Mouse (Mus musculus): ENCODE data around the gene Rbpj. TPM values are rescaled to one million over a fixed set of nuclear protein-coding genes. Genes with fewer than 3 reads are reported as not detected.

Rbpj gene
- total and polyA plus RNA-seq, 3 experiments = 40.5 to 62.8 (median 61.3) TPM

GRCm38 (mm10) chr5:53469777-53470131, 3.8 kb downstream of the Rbpj start:
- no peak overlapping the region for H3K9ac ChIP-seq (ENCODE audit: insufficient read depth, low read depth)
- TF ChIP-seq HCFC1 (IDR thresholded peaks at IDR 0.05; ENCODE audit: low read depth, low read length) = no peak
- TF ChIP-seq MYC (IDR thresholded peaks at IDR 0.05; ENCODE audit: low read depth, low read length) = no peak
- no peak overlapping the region for H3K4me3 ChIP-seq (replicated peaks in 1 of 3; ENCODE audit: low read depth in 2 of 3, low read length in 2 of 3, poor library complexity in 1 of 3)
- H3K4me2 ChIP-seq (ENCODE audit: insufficient read depth, low read depth, poor library complexity, severe bottlenecking) = no peak overlapping the region
- no peaks in the 10 kb centered on the region for H3K36me3 ChIP-seq (replicated peaks in 1 of 2; ENCODE audit: control insufficient read depth in 1 of 2, insufficient read depth in 1 of 2, low read length in 1 of 2)
- dilution Hi-C loops (cut with MboI; ENCODE audit: extremely low pct_ligation_motif_present, extremely low pct_unique_long_range_greater_than_20kb, low sequenced_read_pairs) = no loop called here
- H3K27me3 ChIP-seq (replicated peaks) = no peaks in the 10 kb centered on the region
- in situ Hi-C loops (cut with MboI; ENCODE audit: low pct_ligation_motif_present, low pct_unique_long_range_greater_than_20kb, low sequenced_read_pairs) = no loop called here
- H3K79me2 ChIP-seq (replicated peaks; ENCODE audit: control insufficient read depth, extremely low read depth, insufficient read depth, poor library complexity, severe bottlenecking) = no peaks in the 10 kb centered on the region
- peaks cover 8 to 35% of the 10 kb centered on the region in 2 experiments for H3K4me1 ChIP-seq (ENCODE audit: control insufficient read depth in 1 of 2, insufficient read depth in 2 of 2)
- H3K9me3 ChIP-seq (replicated peaks; ENCODE audit: low read length) = no peaks in the 10 kb centered on the region
- no peak for DNase-seq (ENCODE audit: extremely low read depth)
- no peak overlapping the region for H3K27ac ChIP-seq (ENCODE audit: insufficient read depth, low read depth)

- Histone ChIP-seq H3K4me3 (replicated peaks in 1 of 3; ENCODE audit: low read depth in 2 of 3, low read length in 2 of 3, poor library complexity in 1 of 3) (no peak overlapping the region), H3K9ac (ENCODE audit: insufficient read depth, low read depth) (no peak overlapping the region), H3K4me2 (ENCODE audit: insufficient read depth, low read depth, poor library complexity, severe bottlenecking) (no peak overlapping the region), H3K9me3 (replicated peaks; ENCODE audit: low read length) (no peaks in the 10 kb centered on the region), H3K27me3 (replicated peaks) (no peaks in the 10 kb centered on the region), H3K27ac (ENCODE audit: insufficient read depth, low read depth) (no peak overlapping the region), H3K79me2 (replicated peaks; ENCODE audit: control insufficient read depth, extremely low read depth, insufficient read depth, poor library complexity, severe bottlenecking) (no peaks in the 10 kb centered on the region), H3K4me1 (ENCODE audit: control insufficient read depth in 1 of 2, insufficient read depth in 2 of 2) (peaks cover 8 to 35% of the 10 kb centered on the region in 2 experiments), H3K36me3 (replicated peaks in 1 of 2; ENCODE audit: control insufficient read depth in 1 of 2, insufficient read depth in 1 of 2, low read length in 1 of 2) (no peaks in the 10 kb centered on the region)
- DNase-seq (ENCODE audit: extremely low read depth) = no peak
- in situ Hi-C loops (cut with MboI; ENCODE audit: low pct_ligation_motif_present, low pct_unique_long_range_greater_than_20kb, low sequenced_read_pairs) (no loop called here), dilution Hi-C loops (cut with MboI; ENCODE audit: extremely low pct_ligation_motif_present, extremely low pct_unique_long_range_greater_than_20kb, low sequenced_read_pairs) (no loop called here)
- TF ChIP-seq ZNF384 (IDR thresholded peaks at IDR 0.05; ENCODE audit: low read depth, low read length) (0 out of 2 replicates have a peak, but pooled peaks have one; percentile 9), KAT2A (IDR thresholded peaks at IDR 0.05; ENCODE audit: insufficient replicate concordance, low read length) (no peak)
These were observed 4.5 kb downstream of the Rbpj start for GRCm38 (mm10) chr5:53470141-53471079.

GRCm38 (mm10) chr5:53472485-53472884, 6.5 kb downstream of the Rbpj start:
- TF ChIP-seq ZNF384 (IDR thresholded peaks at IDR 0.05; ENCODE audit: low read depth, low read length) (no peak), MAFK (IDR thresholded peaks at IDR 0.05; ENCODE audit: insufficient replicate concordance, low read length) (no peak), BHLHE40 (IDR thresholded peaks at IDR 0.05; ENCODE audit: low read depth, low read length) (no peak), IRF4 (IDR thresholded peaks at IDR 0.05; ENCODE audit: low read depth, low read length) (no peak), EP300 (IDR thresholded peaks at IDR 0.05; ENCODE audit: low read length) (no peak)
- H3K4me3 ChIP-seq (replicated peaks in 1 of 3; ENCODE audit: low read depth in 2 of 3, low read length in 2 of 3, poor library complexity in 1 of 3) = no peak overlapping the region
- no peaks in the 10 kb centered on the region for H3K9me3 ChIP-seq (replicated peaks; ENCODE audit: low read length)
- dilution Hi-C loops (cut with MboI; ENCODE audit: extremely low pct_ligation_motif_present, extremely low pct_unique_long_range_greater_than_20kb, low sequenced_read_pairs) (no loop called here), in situ Hi-C loops (cut with MboI; ENCODE audit: low pct_ligation_motif_present, low pct_unique_long_range_greater_than_20kb, low sequenced_read_pairs) (no loop called here)
- H3K9ac ChIP-seq (ENCODE audit: insufficient read depth, low read depth) = no peak overlapping the region
- no peaks in the 10 kb centered on the region for H3K27me3 ChIP-seq (replicated peaks)
- peaks cover 6 to 24% of the 10 kb centered on the region in 2 experiments for H3K4me1 ChIP-seq (ENCODE audit: control insufficient read depth in 1 of 2, insufficient read depth in 2 of 2)
- H3K36me3 ChIP-seq (replicated peaks in 1 of 2; ENCODE audit: control insufficient read depth in 1 of 2, insufficient read depth in 1 of 2, low read length in 1 of 2) = no peaks in the 10 kb centered on the region
- H3K79me2 ChIP-seq (replicated peaks; ENCODE audit: control insufficient read depth, extremely low read depth, insufficient read depth, poor library complexity, severe bottlenecking) = no peaks in the 10 kb centered on the region
- H3K27ac ChIP-seq (ENCODE audit: insufficient read depth, low read depth) = no peak overlapping the region
- no peak for DNase-seq (ENCODE audit: extremely low read depth)
- H3K4me2 ChIP-seq (ENCODE audit: insufficient read depth, low read depth, poor library complexity, severe bottlenecking) = no peak overlapping the region
